Mouse (Mus musculus) liver, embryonic 14.5 days (tissue): ENCODE data around the gene Ceacam19.

Source experiments
- CTCF ChIP-seq: IDR thresholded peaks from 2 replicates; pipeline ENCODE4 v1.5.1; 2016; ENCODE audit warnings: antibody characterized with exemption, low read depth, control low read depth
- EP300 ChIP-seq: IDR thresholded peaks from 2 replicates; pipeline ENCODE4 v1.6.1; 2016; ENCODE audit warnings: antibody characterized with exemption, low read depth

DNA sequence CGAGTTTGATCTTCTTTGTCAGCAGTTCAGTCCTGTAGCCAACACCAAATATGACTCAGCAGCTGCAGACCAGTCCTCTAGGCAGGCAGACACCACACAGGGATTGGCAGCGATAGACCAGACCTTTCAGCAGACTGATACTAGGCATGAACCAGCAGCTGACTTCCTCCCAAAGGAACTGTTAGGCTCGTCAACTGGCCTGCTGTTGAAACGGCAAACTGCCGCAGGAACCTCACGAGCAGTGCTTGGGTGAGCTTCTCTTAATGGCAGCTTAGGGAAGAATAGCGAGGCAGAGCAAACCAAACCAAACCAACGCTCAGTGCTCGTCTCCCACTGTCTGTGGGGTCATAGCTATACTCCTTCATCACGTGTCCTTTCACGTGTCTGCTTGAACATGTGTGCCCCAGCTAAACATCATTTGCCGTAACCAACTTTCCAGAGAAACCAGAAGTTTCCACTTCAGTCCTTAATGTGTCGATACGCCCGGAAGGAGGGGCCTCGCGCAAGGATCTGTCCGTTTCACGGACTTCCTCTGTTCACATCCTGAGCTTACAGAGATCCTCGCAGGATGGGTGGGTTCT, 47.5 kb upstream of the Ceacam19 start:
- TF ChIP-seq EP300 (no peak), CTCF (no peak)
